Mouse (Mus musculus) forebrain, postnatal 0 days (tissue): Measurements from ENCODE around the gene Clcnkb. TPM values are rescaled to one million over a fixed set of nuclear protein-coding genes. Genes with fewer than 3 reads are reported as not detected.
A peak's percentile ranks its signal among the peaks of the same experiment; 100 is the strongest.

Experiments
- ATAC-seq: fragments of 200-750 bp; cut with Nextera tagmentation; 2 replicates; pipeline ENCODE4 v1.8.0; 2017; ENCODE audit warnings: mild to moderate bottlenecking, moderate library complexity
- DNase-seq: peaks from one replicate; pipeline ENCODE4 v3.0.0-alpha.2; 2015
- H3K27ac ChIP-seq: fragments of 300-500 bp; sonication (generic); 2 replicates; pipeline ENCODE4 v1.5.1; 2014; ENCODE audit warnings: low read depth, mild to moderate bottlenecking, antibody characterized with exemption, low read length, moderate library complexity, mixed read lengths
- H3K27me3 ChIP-seq: fragments of 300-500 bp; sonication (generic); 2 replicates; pipeline ENCODE4 v1.6.1; 2014; ENCODE audit warnings: mild to moderate bottlenecking, low read length, mixed read lengths; ENCODE audit not compliant: insufficient read depth
- H3K36me3 ChIP-seq: fragments of 300-500 bp; sonication (generic); 2 replicates; pipeline ENCODE4 v1.6.1; 2014; ENCODE audit warnings: mild to moderate bottlenecking, moderate library complexity; ENCODE audit not compliant: insufficient read depth
- H3K4me1 ChIP-seq: fragments of 300-500 bp; sonication (generic); 2 replicates; pipeline ENCODE4 v1.6.1; 2014; ENCODE audit warnings: antibody characterized with exemption; ENCODE audit not compliant: insufficient read depth
- H3K4me2 ChIP-seq: fragments of 300-500 bp; sonication (generic); 2 replicates; pipeline ENCODE4 v1.6.1; 2014; ENCODE audit warnings: low read depth, mild to moderate bottlenecking, moderate library complexity
- H3K4me3 ChIP-seq: fragments of 300-500 bp; sonication (generic); 2 replicates; pipeline ENCODE4 v1.5.1; 2014; ENCODE audit warnings: low read depth, low read length, mixed read lengths
- H3K9ac ChIP-seq: fragments of 300-500 bp; sonication (generic); 2 replicates; pipeline ENCODE4 v1.6.1; 2014; ENCODE audit warnings: mild to moderate bottlenecking
- H3K9me3 ChIP-seq: fragments of 300-500 bp; sonication (generic); 2 replicates; pipeline ENCODE4 v1.6.1; 2016; ENCODE audit warnings: low read length
- CTCF ChIP-seq: sonication (generic); IDR thresholded peaks from 2 replicates; pipeline ENCODE4 v1.5.1; 2016; ENCODE audit warnings: antibody characterized with exemption, control low read depth, low read depth
- WGBS: fragments of 180-500 bp; shearing (Covaris S2); extraction: QIAGEN DNeasy Blood & Tissue Kit; methylation state at CpG from one replicate; pipeline ENCODE4 v1.1.7; 2014; 5-methylcytosine and 5-hydroxymethylcytosine counted together
- polyA plus RNA-seq: library from polyadenylated mRNA; unstranded; fragments of >200 nt; fragmentation: Nextera tagmentation; extraction: Ambion mirVana; gene quantifications from 2 replicates; pipeline ENCODE4 v1.2.1, GENCODE M21; 2015
- total RNA-seq: library from RNA; depleted of rRNA; stranded (reverse); fragments of >200 nt; gene quantifications from 2 replicates; pipeline ENCODE4 v1.2.3, GENCODE M21; 2014

Gene Clcnkb
- total and polyA plus RNA-seq, 2 experiments from 2014 or later: not detected

DNA sequence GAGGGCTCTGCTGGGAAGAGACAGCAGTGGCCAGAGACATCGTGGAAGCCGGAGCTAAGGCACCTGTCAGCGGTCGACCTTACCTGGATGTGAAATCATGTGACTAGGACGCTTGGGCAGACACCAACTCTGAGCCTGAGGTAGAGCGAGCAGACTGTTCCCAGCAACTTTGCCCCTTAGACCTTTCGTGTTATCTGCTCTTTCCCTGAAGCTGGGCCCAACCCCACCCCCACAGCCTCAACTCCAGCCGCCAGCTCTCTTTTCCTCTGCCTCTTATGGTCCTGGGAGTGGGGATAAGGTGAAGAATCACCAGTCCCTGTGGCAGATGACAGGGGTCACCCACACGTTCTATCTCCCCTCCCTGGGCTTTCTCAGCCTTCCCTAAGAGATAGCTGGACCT is 5.1 kb upstream of the Clcnkb start:
- H3K4me2 ChIP-seq: no peak overlapping the region
- DNase-seq: no peak
- H3K27ac ChIP-seq: no peak overlapping the region
- H3K4me1 ChIP-seq: no peaks in the 10 kb centered on the region
- H3K27me3 ChIP-seq: no peaks in the 10 kb centered on the region
- no peak overlapping the region for H3K9ac ChIP-seq
- H3K4me3 ChIP-seq: no peak overlapping the region
- no peaks in the 10 kb centered on the region for H3K36me3 ChIP-seq
- no peak for TF ChIP-seq CTCF
- 61% methylated on average over 9 of the region's 9 CpGs for WGBS
- no peak for ATAC-seq
- H3K9me3 ChIP-seq: no peaks in the 10 kb centered on the region

DNA sequence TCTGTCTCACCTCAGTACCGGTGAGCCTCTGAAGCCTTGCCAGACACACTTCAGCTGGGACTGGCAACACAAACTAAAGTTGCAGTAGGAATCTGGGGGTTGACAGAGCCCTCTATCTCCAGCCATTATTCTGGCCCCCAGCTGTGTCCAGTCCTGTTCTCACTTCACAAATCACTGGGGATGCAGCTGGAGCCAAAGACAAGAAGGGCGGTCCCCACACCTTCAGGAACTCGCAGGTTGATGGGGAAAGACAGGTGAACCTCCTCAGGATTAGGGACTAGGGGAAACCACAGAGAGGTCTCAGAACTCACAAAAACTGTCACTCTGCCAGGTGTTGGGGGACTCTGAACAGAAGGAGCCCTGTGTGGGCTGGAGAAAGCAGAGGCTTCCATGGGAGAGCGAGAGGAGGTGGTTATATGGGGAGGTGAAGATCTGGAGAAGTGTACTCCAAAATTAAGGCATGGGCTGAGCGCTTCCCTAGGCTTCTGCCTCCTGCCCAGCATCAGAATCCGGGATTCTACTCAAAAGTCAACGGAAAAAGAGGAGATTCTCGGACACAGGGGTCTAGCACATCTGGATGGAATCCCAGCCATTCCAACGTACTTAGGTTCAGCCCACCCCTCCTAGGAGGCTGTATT is 4.5 kb upstream of the Clcnkb start, which contains the start of gene Hspb7:
TSS of gene Hspb7 (plus strand) at position 588 of the 638 bp plus-strand sequence.
- H3K27me3 ChIP-seq: no peaks in the 10 kb centered on the region
- H3K9me3 ChIP-seq: no peaks in the 10 kb centered on the region
- no peaks in the 10 kb centered on the region for H3K36me3 ChIP-seq
- 61% methylated on average over 9 of the region's 9 CpGs for WGBS
- H3K27ac ChIP-seq: no peak within 1 kb of the TSS
- no peak for TF ChIP-seq CTCF
- no peak within 1 kb of the TSS for H3K4me3 ChIP-seq
- H3K9ac ChIP-seq: no peak within 1 kb of the TSS
- H3K4me1 ChIP-seq: no peaks in the 10 kb centered on the region
- H3K4me2 ChIP-seq: no peak within 1 kb of the TSS
- DNase-seq (no peak), ATAC-seq (no peak)

DNA sequence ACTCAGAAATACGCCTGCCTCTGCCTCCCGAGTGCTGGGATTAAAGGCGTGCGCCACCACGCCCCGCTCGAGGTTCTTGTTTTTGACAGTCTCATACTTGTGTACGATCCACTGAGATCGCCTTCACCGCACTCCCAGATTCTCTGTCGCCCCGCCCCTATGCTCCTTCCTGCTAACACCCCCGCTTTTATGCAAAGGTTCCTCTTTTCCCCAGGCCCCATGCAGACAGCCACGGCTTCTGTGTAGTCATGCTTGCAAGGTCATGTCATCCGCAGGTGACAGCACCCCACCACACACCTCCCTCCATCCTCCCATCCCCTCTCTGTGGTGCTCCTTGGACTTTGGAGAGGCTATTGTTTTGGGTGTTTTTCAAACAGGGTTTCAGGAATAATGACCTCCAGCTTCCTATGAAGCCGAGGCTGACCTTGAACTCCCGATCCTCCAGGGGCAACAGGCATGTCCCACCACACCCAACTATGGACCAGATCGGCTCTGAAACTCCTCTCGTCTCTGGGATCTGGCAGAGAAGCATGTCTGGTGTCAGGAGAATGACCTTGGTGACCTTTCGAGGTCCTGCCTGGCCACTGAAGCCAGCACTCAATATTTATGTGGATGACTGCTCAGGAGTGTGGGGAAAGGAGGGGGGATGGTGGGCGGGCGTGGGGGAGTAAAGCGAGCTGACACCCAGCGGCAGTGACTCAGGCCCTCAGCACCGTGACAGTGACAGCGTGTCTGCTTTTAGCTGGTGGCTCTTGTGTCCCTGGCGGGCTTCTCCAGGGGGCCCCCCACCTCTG is 3.8 kb upstream of the Clcnkb start:
- no peaks in the 10 kb centered on the region for H3K9me3 ChIP-seq
- no peak overlapping the region for H3K27ac ChIP-seq
- ATAC-seq: no peak
- H3K36me3 ChIP-seq: no peaks in the 10 kb centered on the region
- TF ChIP-seq CTCF: no peak
- H3K9ac ChIP-seq: no peak overlapping the region
- H3K27me3 ChIP-seq: no peaks in the 10 kb centered on the region
- no peak for DNase-seq
- no peaks in the 10 kb centered on the region for H3K4me1 ChIP-seq
- 74% methylated on average over 27 of the region's 27 CpGs for WGBS
- H3K4me2 ChIP-seq: no peak overlapping the region
- no peak overlapping the region for H3K4me3 ChIP-seq

DNA sequence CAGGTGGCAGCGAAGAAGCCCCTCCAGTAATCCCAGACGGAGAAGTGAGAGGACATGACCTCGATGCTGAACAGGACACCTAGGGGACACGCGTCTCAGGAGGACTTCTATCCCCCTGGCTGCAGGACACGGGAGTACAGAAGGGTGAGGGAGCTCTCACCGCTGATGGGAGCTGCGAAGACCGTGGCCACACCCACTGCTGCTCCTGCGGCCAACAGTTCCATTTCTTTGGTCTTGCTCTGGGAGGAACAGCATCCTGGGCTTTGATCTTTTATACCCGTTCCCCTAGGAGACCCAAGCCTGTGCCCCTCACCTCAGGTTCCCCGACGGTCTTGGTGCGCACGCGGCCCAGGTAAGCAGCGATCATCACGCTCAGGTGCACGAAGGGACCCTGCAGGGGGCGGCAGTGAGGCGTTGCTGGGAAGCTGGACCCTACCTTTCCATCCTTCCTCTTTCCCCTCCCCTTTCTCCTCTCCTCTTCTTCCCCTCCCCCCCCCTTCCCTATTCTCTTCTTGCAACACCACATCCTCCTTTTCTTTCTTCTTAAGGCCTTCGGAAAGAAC is 4.3 kb downstream of the Clcnkb start:
- 18% methylated on average over 22 of the region's 22 CpGs for WGBS
- TF ChIP-seq CTCF: no peak; the same call in 1 of the 2 replicates
- H3K36me3 ChIP-seq: no peaks in the 10 kb centered on the region
- no peak overlapping the region for H3K4me2 ChIP-seq
- H3K27ac ChIP-seq: no peak overlapping the region
- DNase-seq (no peak), ATAC-seq (no peak)
- H3K27me3 ChIP-seq: no peaks in the 10 kb centered on the region
- H3K4me3 ChIP-seq: no peak overlapping the region
- no peaks in the 10 kb centered on the region for H3K9me3 ChIP-seq
- H3K9ac ChIP-seq: no peak overlapping the region
- no peaks in the 10 kb centered on the region for H3K4me1 ChIP-seq

DNA sequence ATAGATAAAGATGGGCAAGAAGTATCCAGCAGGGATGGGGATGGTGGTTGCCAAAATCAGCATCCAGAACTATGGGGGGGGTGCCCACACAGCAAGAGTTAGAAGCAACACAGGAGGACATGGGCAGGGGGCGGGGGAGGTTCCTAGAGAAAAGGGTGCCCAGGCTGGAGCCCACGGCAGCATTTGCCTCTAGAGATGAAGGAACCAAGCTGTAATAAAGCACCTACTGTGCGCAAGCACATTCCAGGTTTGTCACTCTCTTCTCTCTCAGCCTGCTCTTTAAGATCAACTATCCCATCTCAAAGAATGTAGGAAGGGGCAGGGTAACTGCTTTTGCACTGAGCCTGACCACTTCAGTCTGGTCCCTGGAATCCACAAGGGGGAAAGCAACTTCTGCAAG is 7.2 kb downstream of the Clcnkb start:
- ATAC-seq: no peak
- Histone ChIP-seq H3K36me3 (no peaks in the 10 kb centered on the region), H3K4me2 (no peak overlapping the region), H3K4me3 (no peak overlapping the region), H3K9me3 (no peaks in the 10 kb centered on the region), H3K27ac (no peak overlapping the region), H3K27me3 (no peaks in the 10 kb centered on the region; the same call in 1 of the 2 replicates), H3K4me1 (no peaks in the 10 kb centered on the region), H3K9ac (no peak overlapping the region)
- no peak for TF ChIP-seq CTCF
- WGBS: 98% methylated on average over 3 of the region's 3 CpGs
- DNase-seq: no peak

DNA sequence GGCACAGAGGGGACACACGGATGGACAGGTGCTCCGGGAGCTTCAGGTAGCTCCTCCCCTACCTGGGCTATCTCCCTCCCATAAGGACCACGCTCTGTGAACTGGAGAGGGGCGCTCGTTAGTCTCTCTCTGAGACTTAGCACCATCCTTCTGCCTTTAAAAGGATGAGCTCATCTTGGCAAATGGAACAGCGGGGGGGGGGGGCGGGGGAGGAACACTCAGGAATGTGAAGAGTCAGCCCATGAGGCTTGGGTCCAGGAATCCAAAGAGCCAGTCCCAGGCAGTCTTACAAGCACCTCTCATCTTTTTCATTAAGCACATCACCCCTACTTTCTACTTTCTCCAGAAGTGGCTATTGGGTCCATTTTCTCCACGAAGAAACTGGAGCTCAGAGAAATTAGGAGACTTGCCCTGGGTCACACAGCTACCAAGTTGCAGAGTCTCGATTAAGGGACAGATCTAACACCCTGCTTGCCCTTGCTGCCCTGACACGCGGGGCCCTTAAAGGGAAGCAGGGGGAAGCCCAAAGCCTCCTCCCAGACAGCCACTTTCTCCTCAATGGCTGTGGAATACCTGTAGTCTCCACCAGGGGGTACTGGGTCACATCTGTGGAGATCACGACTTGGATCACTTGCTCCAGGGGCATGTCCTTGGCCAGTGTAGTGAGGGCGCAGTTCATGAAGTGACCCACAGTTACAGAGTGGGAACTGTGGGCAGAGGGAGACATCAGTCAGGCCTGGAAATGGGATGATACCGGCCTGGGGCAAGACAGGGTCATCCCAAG is 9.1 kb downstream of the Clcnkb start:
- no peak for ATAC-seq
- Histone ChIP-seq H3K27ac (no peak overlapping the region), H3K4me1 (no peaks in the 10 kb centered on the region), H3K9ac (no peak overlapping the region), H3K36me3 (no peaks in the 10 kb centered on the region), H3K4me2 (no peak overlapping the region), H3K4me3 (no peak overlapping the region), H3K9me3 (no peaks in the 10 kb centered on the region), H3K27me3 (no peaks in the 10 kb centered on the region; the same call in 1 of the 2 replicates)
- no peak for DNase-seq
- WGBS: 45% methylated on average over 14 of the region's 14 CpGs
- TF ChIP-seq CTCF: peak; percentile 68
